Mouse (Mus musculus): ENCODE measurements at regions not wholly inside any gene's neighbourhood (a gene's known extent, or its start where the extent isn't known, plus 50 kb on each side); places are given as distances from the start of the nearest gene placed in this dataset.

GRCm38 (mm10) chr16:25485007-25485406, 198.4 kb downstream of the Tprg start:
- TF ChIP-seq POLR2A (IDR thresholded peaks at IDR 0.05; ENCODE audit: low read depth, low read length) (no peak), CTCF (IDR thresholded peaks at IDR 0.05; ENCODE audit: borderline replicate concordance, insufficient read depth, low read length) (no peak)
